8 mouse cellular contexts compared by ENCODE assay signal in genomic region chr7:27507711-27508647, GRCm38 (mm10). TPM values are rescaled to one million over a fixed set of nuclear protein-coding genes. Genes with fewer than 3 reads are reported as not detected.
DNase-seq lines count a peak whose midpoint lies in the region; ATAC-seq and TF ChIP-seq lines count a peak whose summit lies in the region.

No protein-coding gene starts in this region.

- H3K36me3 ChIP-seq in heart, embryonic 12.5 days, result no peaks in the 10 kb centered on the region
- no peaks in the 10 kb centered on the region for H3K36me3 ChIP-seq in kidney, postnatal 0 days (ENCODE audit: insufficient read depth, low read length)
- no peaks in the 10 kb centered on the region for H3K36me3 ChIP-seq in liver, embryonic 11.5 days (ENCODE audit: control insufficient read depth, insufficient read depth, low read length)
- H3K36me3 ChIP-seq in stomach, embryonic 14.5 days (ENCODE audit: control insufficient read depth, insufficient read depth, low read length), result no peaks in the 10 kb centered on the region

- peak overlapping the region; percentile 98 for H3K27ac ChIP-seq in heart, embryonic 12.5 days (ENCODE audit: poor library complexity, severe bottlenecking)
- H3K27ac ChIP-seq in kidney, postnatal 0 days, result peak overlapping the region; percentile 100
- peak overlapping the region; percentile 99 for H3K27ac ChIP-seq in liver, embryonic 11.5 days (ENCODE audit: low read depth, low read length)
- H3K27ac ChIP-seq in stomach, embryonic 14.5 days (ENCODE audit: low read length), result peak overlapping the region; percentile 96

- DNase-seq in CD4-positive helper T cell, adult 2 months (ENCODE audit: low read depth, low spot score), result peak; percentile 96
- peak; percentile 85 for DNase-seq in brain, embryonic 18.5 days (ENCODE audit: low read depth, low spot score)
- peak; percentile 99 for DNase-seq in kidney, postnatal 0 days (ENCODE audit: low spot score)
- peak; percentile 100 for DNase-seq in liver, embryonic 11.5 days (ENCODE audit: low spot score)
- DNase-seq in naive thymus-derived CD4-positive, alpha-beta T cell, adult 2 months (ENCODE audit: low read depth), result peak; percentile 98

- peak; percentile 35; the same call in 1 of the 2 replicates for TF ChIP-seq CTCF in kidney, postnatal 0 days (IDR thresholded peaks at IDR 0.05; ENCODE audit: low read depth)

- H3K9me3 ChIP-seq in heart, embryonic 12.5 days (replicated peaks), result no peaks in the 10 kb centered on the region
- no peaks in the 10 kb centered on the region for H3K9me3 ChIP-seq in kidney, postnatal 0 days (replicated peaks; ENCODE audit: low read length)
- no peaks in the 10 kb centered on the region for H3K9me3 ChIP-seq in liver, embryonic 11.5 days (ENCODE audit: control insufficient read depth, low read length)
- no peaks in the 10 kb centered on the region for H3K9me3 ChIP-seq in stomach, embryonic 14.5 days (ENCODE audit: control insufficient read depth, low read depth, low read length)

- ATAC-seq in erythroid progenitor cell, adult 5-6 weeks (replicated peaks; ENCODE audit: low FRiP score, poor library complexity, severe bottlenecking), result peak; percentile 89
- ATAC-seq in heart, embryonic 12.5 days (ENCODE audit: insufficient number of reproducible peaks, low FRiP score), result peak; percentile 97
- ATAC-seq in kidney, postnatal 0 days (replicated peaks; ENCODE audit: low FRiP score, low read depth), result peak; percentile 93
- peak; percentile 93 for ATAC-seq in liver, embryonic 11.5 days (replicated peaks; ENCODE audit: low FRiP score)
- peak; percentile 94 for ATAC-seq in stomach, embryonic 14.5 days (ENCODE audit: insufficient number of reproducible peaks, insufficient read depth, low FRiP score, low read depth)

- peak overlapping the region; percentile 69 for H3K4me2 ChIP-seq in heart, embryonic 12.5 days
- H3K4me2 ChIP-seq in kidney, postnatal 0 days (ENCODE audit: low read length), result peak overlapping the region; percentile 69
- peak overlapping the region; percentile 80 for H3K4me2 ChIP-seq in liver, embryonic 11.5 days
- H3K4me2 ChIP-seq in stomach, embryonic 14.5 days (replicated peaks; ENCODE audit: low read depth, low read length), result peak overlapping the region; percentile 43

- H3K4me1 ChIP-seq in heart, embryonic 12.5 days (replicated peaks), result peaks cover 18% of the 10 kb centered on the region
- peaks cover 6% of the 10 kb centered on the region for H3K4me1 ChIP-seq in kidney, postnatal 0 days (replicated peaks; ENCODE audit: insufficient read depth, low read length)
- peaks cover 7% of the 10 kb centered on the region for H3K4me1 ChIP-seq in liver, embryonic 11.5 days (replicated peaks; ENCODE audit: control insufficient read depth, insufficient read depth, low read length)
- H3K4me1 ChIP-seq in stomach, embryonic 14.5 days (ENCODE audit: control insufficient read depth, insufficient read depth, low read length), result peaks cover 5% of the 10 kb centered on the region; the same call in 1 of the 2 replicates

- H3K9ac ChIP-seq in heart, embryonic 12.5 days, result peak overlapping the region; percentile 72
- peak overlapping the region; percentile 82 for H3K9ac ChIP-seq in kidney, postnatal 0 days (ENCODE audit: low read depth, low read length)
- peak overlapping the region; percentile 76 for H3K9ac ChIP-seq in liver, embryonic 11.5 days (ENCODE audit: low read depth, low read length)
- peak overlapping the region; percentile 51; the same call in 1 of the 2 replicates for H3K9ac ChIP-seq in stomach, embryonic 14.5 days (replicated peaks; ENCODE audit: low read depth, low read length)

- H3K27me3 ChIP-seq in heart, embryonic 12.5 days (replicated peaks), result no peaks in the 10 kb centered on the region
- no peaks in the 10 kb centered on the region for H3K27me3 ChIP-seq in kidney, postnatal 0 days (ENCODE audit: insufficient read depth, low read length)
- H3K27me3 ChIP-seq in liver, embryonic 11.5 days (replicated peaks; ENCODE audit: control insufficient read depth, insufficient read depth, low read length), result no peaks in the 10 kb centered on the region
- no peaks in the 10 kb centered on the region for H3K27me3 ChIP-seq in stomach, embryonic 14.5 days (ENCODE audit: control insufficient read depth, insufficient read depth, low read length)

- H3K4me3 ChIP-seq in heart, embryonic 12.5 days, result peak overlapping the region; percentile 59
- H3K4me3 ChIP-seq in kidney, postnatal 0 days (replicated peaks; ENCODE audit: low read depth, low read length), result peak overlapping the region; percentile 55
- H3K4me3 ChIP-seq in liver, embryonic 11.5 days (ENCODE audit: low read depth, low read length), result peak overlapping the region; percentile 68
- peak overlapping the region; percentile 37 for H3K4me3 ChIP-seq in stomach, embryonic 14.5 days (ENCODE audit: low read depth, low read length)

- WGBS in heart, embryonic 12.5 days, result under 1% methylated on average over 54 of the region's 54 CpGs
- WGBS in kidney, postnatal 0 days, result under 1% methylated on average over 54 of the region's 54 CpGs
- under 1% methylated on average over 54 of the region's 54 CpGs for whole genome bisulfite sequencing in liver, embryonic 11.5 days
- WGBS in stomach, embryonic 14.5 days, result under 1% methylated on average over 53 of the region's 54 CpGs

RNA-seq across cellular contexts. Expression of gene Prx, which starts 8.9 kb away (rescaled TPM):
- 0.36 and 0.42 TPM in 2 replicates for total RNA-seq in erythroid progenitor cell, adult 5-6 weeks (2015; ENCODE audit: low replicate concordance)
- total RNA-seq in erythroid progenitor cell, adult 5-6 weeks (2017; ENCODE audit: low replicate concordance), result 1.4 and 5.1 TPM in 2 replicates
- 3.3 and 3.5 TPM in 2 replicates for polyA plus RNA-seq in heart, embryonic 12.5 days (2016; fragmentation: Nextera tagmentation; extraction: Ambion mirVana)
- 4.1 and 4.7 TPM in 2 replicates for polyA plus RNA-seq in kidney, postnatal 0 days (2015; fragmentation: Nextera tagmentation; extraction: Ambion mirVana)
- polyA plus RNA-seq in liver, embryonic 11.5 days (2014; fragmentation: Nextera tagmentation; extraction: Ambion mirVana), result 0.80 and 0.84 TPM in 2 replicates
- polyA plus RNA-seq in stomach, embryonic 14.5 days (2014; fragmentation: Nextera tagmentation; extraction: Ambion mirVana), result 1.4 and 1.5 TPM in 2 replicates

RNA-seq across cellular contexts. Expression of gene Hipk4, which starts 15.1 kb away (rescaled TPM):
- total RNA-seq in erythroid progenitor cell, adult 5-6 weeks (2015; ENCODE audit: low replicate concordance), result not detected in 2 replicates
- not detected in 2 replicates for total RNA-seq in erythroid progenitor cell, adult 5-6 weeks (2017; ENCODE audit: low replicate concordance)
- 0.31 and 0.39 TPM in 2 replicates for polyA plus RNA-seq in heart, embryonic 12.5 days (2016; fragmentation: Nextera tagmentation; extraction: Ambion mirVana)
- polyA plus RNA-seq in kidney, postnatal 0 days (2015; fragmentation: Nextera tagmentation; extraction: Ambion mirVana), result 0.45 and 0.57 TPM in 2 replicates
- polyA plus RNA-seq in liver, embryonic 11.5 days (2014; fragmentation: Nextera tagmentation; extraction: Ambion mirVana), result 0.33 and 0.40 TPM in 2 replicates
- 1.0 and 1.3 TPM in 2 replicates for polyA plus RNA-seq in stomach, embryonic 14.5 days (2014; fragmentation: Nextera tagmentation; extraction: Ambion mirVana)

RNA-seq across cellular contexts. Expression of gene Sertad1, which starts 21.3 kb away (rescaled TPM):
- total RNA-seq in erythroid progenitor cell, adult 5-6 weeks (2015; ENCODE audit: low replicate concordance), result 1.7 and 6.8 TPM in 2 replicates
- total RNA-seq in erythroid progenitor cell, adult 5-6 weeks (2017; ENCODE audit: low replicate concordance), result 5.5 and 7.0 TPM in 2 replicates
- 35.3 and 35.9 TPM in 2 replicates for polyA plus RNA-seq in heart, embryonic 12.5 days (2016; fragmentation: Nextera tagmentation; extraction: Ambion mirVana)
- 41.6 and 44.3 TPM in 2 replicates for polyA plus RNA-seq in kidney, postnatal 0 days (2015; fragmentation: Nextera tagmentation; extraction: Ambion mirVana)
- polyA plus RNA-seq in liver, embryonic 11.5 days (2014; fragmentation: Nextera tagmentation; extraction: Ambion mirVana), result 23.0 and 24.3 TPM in 2 replicates
- polyA plus RNA-seq in stomach, embryonic 14.5 days (2014; fragmentation: Nextera tagmentation; extraction: Ambion mirVana), result 33.6 and 35.5 TPM in 2 replicates

RNA-seq across cellular contexts. Expression of gene Sertad3, which starts 34.4 kb away (rescaled TPM):
- total RNA-seq in erythroid progenitor cell, adult 5-6 weeks (2015; ENCODE audit: low replicate concordance), result 9.0 and 9.2 TPM in 2 replicates
- 14.8 and 19.6 TPM in 2 replicates for total RNA-seq in erythroid progenitor cell, adult 5-6 weeks (2017; ENCODE audit: low replicate concordance)
- polyA plus RNA-seq in heart, embryonic 12.5 days (2016; fragmentation: Nextera tagmentation; extraction: Ambion mirVana), result 22.8 and 23.3 TPM in 2 replicates
- polyA plus RNA-seq in kidney, postnatal 0 days (2015; fragmentation: Nextera tagmentation; extraction: Ambion mirVana), result 24.0 and 25.3 TPM in 2 replicates
- 20.6 and 21.5 TPM in 2 replicates for polyA plus RNA-seq in liver, embryonic 11.5 days (2014; fragmentation: Nextera tagmentation; extraction: Ambion mirVana)
- polyA plus RNA-seq in stomach, embryonic 14.5 days (2014; fragmentation: Nextera tagmentation; extraction: Ambion mirVana), result 29.5 and 32.9 TPM in 2 replicates

RNA-seq across cellular contexts. Expression of gene Pld3, which starts 45.0 kb away (rescaled TPM):
- 43.2 and 88.0 TPM in 2 replicates for total RNA-seq in erythroid progenitor cell, adult 5-6 weeks (2015; ENCODE audit: low replicate concordance)
- total RNA-seq in erythroid progenitor cell, adult 5-6 weeks (2017; ENCODE audit: low replicate concordance), result 19.1 and 26.3 TPM in 2 replicates
- polyA plus RNA-seq in heart, embryonic 12.5 days (2016; fragmentation: Nextera tagmentation; extraction: Ambion mirVana), result 59.5 and 63.4 TPM in 2 replicates
- 109 and 118 TPM in 2 replicates for polyA plus RNA-seq in kidney, postnatal 0 days (2015; fragmentation: Nextera tagmentation; extraction: Ambion mirVana)
- 39.3 and 44.4 TPM in 2 replicates for polyA plus RNA-seq in liver, embryonic 11.5 days (2014; fragmentation: Nextera tagmentation; extraction: Ambion mirVana)
- polyA plus RNA-seq in stomach, embryonic 14.5 days (2014; fragmentation: Nextera tagmentation; extraction: Ambion mirVana), result 75.6 and 78.7 TPM in 2 replicates

Comparison
In these comparisons a context has a peak if more than half of its experiments do, and no peak if none do; other contexts are left out.
1. Peak in every context shown above with its lines: DNase-seq, ATAC-seq, H3K4me3 ChIP-seq and H3K27ac ChIP-seq.